Mouse (Mus musculus): Measurements from ENCODE around the gene Ccdc77.
"Not testable (repeated sequence)": the region's sequence is repeated elsewhere in the genome, so short reads cannot be mapped to it uniquely, and the experiment has no call there.

Gene Ccdc77

GRCm38 (mm10) chr6:120309338-120309737, 54.8 kb downstream of the Ccdc77 start:
- no peak for DNase-seq

GRCm38 (mm10) chr6:120306859-120307594, 57.1 kb downstream of the Ccdc77 start:
- no peak for DNase-seq

- no peak for DNase-seq
Observed at GRCm38 (mm10) chr6:120302755-120303316, 61.3 kb downstream of the Ccdc77 start.

- DNase-seq, result peak; percentile 61
Observed at GRCm38 (mm10) chr6:120301137-120301536, 63.0 kb downstream of the Ccdc77 start.

- DNase-seq, result not testable (repeated sequence)
Observed at GRCm38 (mm10) chr6:120296589-120296988, 67.6 kb downstream of the Ccdc77 start.

GRCm38 (mm10) chr6:120294785-120295133, 69.4 kb downstream of the Ccdc77 start:
- peak; percentile 35 for DNase-seq

- DNase-seq, result peak; percentile 63
Observed at GRCm38 (mm10) chr6:120294056-120294784, 70.0 kb downstream of the Ccdc77 start, which contains the start of the genes D330020A13Rik and B4galnt3. Gene D330020A13Rik, plus strand, starts transcription at chr6:120294364. Gene B4galnt3, minus strand, starts transcription at chr6:120294559.

GRCm38 (mm10) chr6:120291396-120292009, 72.7 kb downstream of the Ccdc77 start:
- DNase-seq, result no peak

GRCm38 (mm10) chr6:120289430-120289829, 74.7 kb downstream of the Ccdc77 start:
- DNase-seq, result no peak

- DNase-seq, result no peak
Observed at GRCm38 (mm10) chr6:120288541-120288940, 75.6 kb downstream of the Ccdc77 start.

GRCm38 (mm10) chr6:120287279-120287678, 76.9 kb downstream of the Ccdc77 start:
- DNase-seq, result no peak

- no peak for DNase-seq
Observed at GRCm38 (mm10) chr6:120276874-120277449, 87.2 kb downstream of the Ccdc77 start.

- DNase-seq, result peak; percentile 19
Observed at GRCm38 (mm10) chr6:120275301-120275700, 88.9 kb downstream of the Ccdc77 start.

GRCm38 (mm10) chr6:120274887-120275286, 89.3 kb downstream of the Ccdc77 start:
- DNase-seq, result peak; percentile 10
